ENCODE assay signal across 17 mouse cellular contexts in genomic region chr13:57865029-57865428, GRCm38 (mm10). TPM values are rescaled to one million over a fixed set of nuclear protein-coding genes. Genes with fewer than 3 reads are reported as not detected.
"Had no signal": no experiment of that assay in that cellular context is flagged by ENCODE, and none has a peak within 500 bp of the region (broad histone marks: within the 10 kb centered on the region; RNA-seq: fewer than 3 reads in every experiment).

No protein-coding gene starts in this region.

- H3K27me3 ChIP-seq: neural tube, embryonic 12.5 days; neural tube, embryonic 13.5 days; neural tube, embryonic 15.5 days; stomach, embryonic 15.5 days had no signal

- H3K4me1 ChIP-seq: neural tube, embryonic 12.5 days; stomach, embryonic 15.5 days had no signal

- H3K9ac ChIP-seq: neural tube, embryonic 12.5 days; neural tube, embryonic 13.5 days; neural tube, embryonic 15.5 days; stomach, embryonic 15.5 days had no signal

- H3K4me3 ChIP-seq: neural tube, embryonic 12.5 days; neural tube, embryonic 13.5 days; neural tube, embryonic 15.5 days; stomach, embryonic 15.5 days had no signal

- H3K4me2 ChIP-seq: neural tube, embryonic 12.5 days; neural tube, embryonic 13.5 days; neural tube, embryonic 15.5 days; stomach, embryonic 15.5 days had no signal

- H3K36me3 ChIP-seq: neural tube, embryonic 12.5 days; neural tube, embryonic 13.5 days; neural tube, embryonic 15.5 days; stomach, embryonic 15.5 days had no signal

- H3K9me3 ChIP-seq: neural tube, embryonic 12.5 days; neural tube, embryonic 13.5 days; neural tube, embryonic 15.5 days; stomach, embryonic 15.5 days had no signal

- DNase-seq: retina, postnatal 1 day; right cerebral cortex, postnatal 14 days; right cerebral cortex, postnatal 25 days; spleen, adult 18-20 months; thymus, adult 18-20 months; thymus, adult 2 months; thymus, postnatal 14 days; thymus, postnatal 25 days; thymus, postnatal 36 days; thymus, postnatal 4 days had no signal

- H3K27ac ChIP-seq: neural tube, embryonic 12.5 days; neural tube, embryonic 13.5 days; neural tube, embryonic 15.5 days; stomach, embryonic 15.5 days; stomach, postnatal 0 days had no signal

RNA-seq across cellular contexts. Expression of gene Spock1, which starts 43.1 kb away (rescaled TPM):
- total RNA-seq: neutrophil, adult 5-6 weeks had no signal
- polyA plus RNA-seq: spleen, adult 2 months had no signal
